Mouse (Mus musculus) frontal cortex, adult 2 months (tissue): Measurements from ENCODE around the gene Ap3d1. TPM values are rescaled to one million over a fixed set of nuclear protein-coding genes. Genes with fewer than 3 reads are reported as not detected.
A peak's percentile ranks its signal among the peaks of the same experiment; 100 is the strongest.

ENCODE experiments used
- DNase-seq, 2 experiments: peaks; one replicate each; pipeline ENCODE4 v3.0.0; 2022; ENCODE audit warnings: low spot score in 1 of 2; ENCODE audit errors: extremely low spot score in 1 of 2
- polyA plus RNA-seq: library from polyadenylated mRNA; depleted of rRNA; stranded (reverse); fragments of >200 nt; gene quantifications from 2 replicates; pipeline ENCODE4 v1.2.3, GENCODE M21; 2012

Ap3d1 gene
- polyA plus RNA-seq, 1 experiment = 170 TPM

GRCm38 (mm10) chr10:80705479-80705878 lies 36.6 kb downstream of the Ap3d1 start:
- no peak for DNase-seq

- no peak for DNase-seq
Observed at GRCm38 (mm10) chr10:80705033-80705432, 37.0 kb downstream of the Ap3d1 start.

- DNase-seq = no peak
Observed at GRCm38 (mm10) chr10:80704418-80704817, 37.6 kb downstream of the Ap3d1 start.

GRCm38 (mm10) chr10:80703643-80704042 lies 38.4 kb downstream of the Ap3d1 start:
- DNase-seq = no peak

DNA sequence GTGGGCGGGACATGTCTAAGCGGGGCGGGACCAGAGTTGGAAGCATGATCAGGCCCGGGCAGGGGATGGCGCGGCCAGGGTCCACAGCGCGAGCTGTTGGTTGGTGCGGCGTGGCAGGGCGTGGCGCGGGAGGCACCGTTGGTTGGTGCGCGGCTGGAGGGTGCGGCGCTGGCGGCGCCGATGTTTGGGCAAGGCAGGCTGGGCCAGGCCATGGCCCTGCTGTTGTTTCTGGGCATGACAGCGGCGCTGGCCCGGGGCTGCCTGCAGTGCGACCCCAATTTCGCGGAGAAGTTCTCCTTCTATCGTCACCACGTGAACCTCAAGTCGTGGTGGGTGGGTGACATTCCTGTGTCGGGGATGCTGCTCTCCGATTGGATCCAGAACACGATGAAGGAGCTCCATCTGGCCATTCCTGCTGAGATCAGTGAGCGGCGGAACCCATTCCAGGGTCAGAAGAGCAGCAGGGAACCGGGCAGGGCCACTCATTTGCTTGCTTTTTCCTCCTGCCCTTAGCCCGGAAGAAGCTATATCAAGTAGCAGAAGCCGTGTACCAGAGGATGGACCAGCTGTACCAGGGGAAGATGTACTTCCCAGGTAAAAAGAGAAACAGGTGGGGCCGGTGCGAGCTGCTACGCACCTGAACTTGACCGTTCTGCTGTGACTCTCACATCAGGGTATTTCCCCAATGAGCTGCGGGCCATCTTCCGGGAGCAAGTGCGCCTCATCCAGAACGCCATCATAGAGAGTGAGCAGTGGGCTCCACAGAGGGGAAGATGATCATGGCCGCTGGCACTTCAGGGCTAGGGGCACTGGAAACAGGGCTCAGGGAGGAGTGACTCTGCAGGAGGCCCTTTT lies 39.3 kb downstream of the Ap3d1 start:
- peak; percentile 94 to 96 for DNase-seq

- peak; percentile 98 to 99 for DNase-seq
Observed at GRCm38 (mm10) chr10:80701721-80702535, 40.1 kb downstream of the Ap3d1 start, which contains the start of the genes Mob3a and Izumo4. Mob3a (minus strand) TSS chr10:80701977. Izumo4 (plus strand) TSS chr10:80702184.

GRCm38 (mm10) chr10:80700732-80701131 lies 41.3 kb downstream of the Ap3d1 start:
- DNase-seq = no peak

- no peak for DNase-seq
Observed at GRCm38 (mm10) chr10:80700038-80700504, 42.0 kb downstream of the Ap3d1 start.

GRCm38 (mm10) chr10:80698605-80699004 lies 43.5 kb downstream of the Ap3d1 start:
- DNase-seq = no peak

GRCm38 (mm10) chr10:80697812-80698211 lies 44.3 kb downstream of the Ap3d1 start:
- no peak for DNase-seq

DNA sequence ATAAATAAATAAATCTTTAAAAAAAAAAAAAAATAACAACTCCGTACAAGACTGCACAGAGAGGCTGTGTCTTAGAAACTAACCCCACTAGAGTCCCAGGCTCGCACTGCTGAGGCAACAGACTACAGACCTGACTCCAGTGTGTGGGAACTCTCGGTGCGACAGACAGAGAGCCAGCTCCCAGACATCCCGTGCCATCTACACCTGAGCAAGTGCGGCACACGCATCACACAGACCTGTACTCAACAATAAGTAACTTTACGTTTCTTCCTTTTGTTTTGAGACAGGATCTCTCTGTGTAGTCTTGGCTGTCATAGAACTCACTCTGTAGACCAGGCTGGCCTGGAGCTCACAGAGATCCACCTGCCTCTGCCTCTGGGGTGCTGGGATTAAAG lies 44.7 kb downstream of the Ap3d1 start:
- DNase-seq = no peak

- no peak for DNase-seq
Observed at GRCm38 (mm10) chr10:80696502-80697392, 45.3 kb downstream of the Ap3d1 start.

GRCm38 (mm10) chr10:80695801-80696501 lies 46.1 kb downstream of the Ap3d1 start:
- DNase-seq = no peak

DNA sequence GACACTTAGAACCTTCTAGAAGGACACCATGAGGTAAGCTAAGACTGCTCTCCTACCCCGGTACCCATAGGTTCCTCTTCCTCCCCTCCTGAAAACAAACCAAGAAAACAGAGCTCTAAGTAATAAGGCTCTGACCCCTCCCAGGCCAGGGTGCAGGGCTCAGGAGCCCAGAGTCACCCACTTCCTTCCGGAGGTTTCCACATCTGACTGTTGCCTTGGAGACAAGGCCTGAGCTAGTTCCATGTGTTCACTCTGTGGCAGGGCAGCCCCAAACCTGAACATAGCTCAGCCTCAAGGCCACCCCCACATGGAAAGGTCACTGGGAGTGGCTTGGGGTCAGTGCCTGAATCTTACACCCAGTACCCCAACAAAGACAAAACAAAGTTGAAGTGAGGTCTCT lies 46.9 kb downstream of the Ap3d1 start:
- no peak for DNase-seq

- no peak for DNase-seq
Observed at GRCm38 (mm10) chr10:80694159-80694938, 47.7 kb downstream of the Ap3d1 start.

DNA sequence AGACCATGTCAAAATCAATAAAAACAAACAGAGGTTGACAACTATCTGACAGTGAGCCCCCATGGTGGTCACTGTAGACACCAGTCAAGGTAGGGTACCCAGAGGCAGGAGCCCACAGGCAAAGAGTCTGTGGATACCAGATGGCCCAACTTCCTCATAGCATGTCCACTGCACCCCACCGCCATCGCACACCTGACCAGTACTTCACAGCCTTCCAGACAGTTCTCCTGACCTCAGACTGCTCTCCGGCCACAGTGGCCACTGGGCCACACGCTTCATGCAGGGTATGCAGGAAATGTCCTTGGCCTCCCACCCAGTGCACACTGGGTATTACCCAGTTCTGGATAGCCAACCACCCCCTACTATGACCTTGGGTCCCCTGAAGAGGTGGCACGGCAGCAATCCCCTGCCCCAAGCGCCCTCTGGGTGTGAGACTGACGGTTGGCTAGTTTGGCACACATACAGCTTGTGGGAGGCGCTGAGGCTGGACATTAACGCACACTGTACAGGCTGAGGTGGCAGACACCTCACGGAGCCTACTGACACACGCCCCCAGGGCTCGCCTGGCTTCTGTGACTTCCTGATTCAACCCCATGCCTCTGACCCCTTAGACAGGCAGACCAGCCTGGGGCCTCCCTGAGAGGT lies 48.5 kb downstream of the Ap3d1 start:
- no peak for DNase-seq

- DNase-seq = no peak
Observed at GRCm38 (mm10) chr10:80692249-80693165, 49.6 kb downstream of the Ap3d1 start.
